Mouse (Mus musculus) ES-Bruce4 (cell line): ENCODE data around the gene Slc35f3. TPM values are rescaled to one million over a fixed set of nuclear protein-coding genes. Genes with fewer than 3 reads are reported as not detected.

Experiments
- H3K27ac ChIP-seq: 2 replicates; pipeline ENCODE4 v1.5.1; 2012; ENCODE audit warnings: low read length, inconsistent platforms; ENCODE audit not compliant: insufficient read depth
- H3K27me3 ChIP-seq: 2 replicates; pipeline ENCODE4 v1.6.1; 2012; ENCODE audit warnings: mild to moderate bottlenecking, low read length, inconsistent platforms; ENCODE audit not compliant: control insufficient read depth, poor library complexity, insufficient read depth, severe bottlenecking
- H3K36me3 ChIP-seq: 2 replicates; pipeline ENCODE4 v1.6.1; 2012; ENCODE audit warnings: inconsistent platforms, mild to moderate bottlenecking, low read length, moderate library complexity; ENCODE audit not compliant: control insufficient read depth, poor library complexity, insufficient read depth, severe bottlenecking
- H3K4me1 ChIP-seq: one replicate; pipeline ENCODE4 v1.8.1; 2011; ENCODE audit warnings: low read length; ENCODE audit not compliant: control insufficient read depth, insufficient read depth
- H3K4me3 ChIP-seq: 2 replicates; pipeline ENCODE4 v1.5.1; 2011; ENCODE audit warnings: low read depth, mild to moderate bottlenecking, low read length
- H3K9ac ChIP-seq: 2 replicates; pipeline ENCODE4 v1.6.1; 2012; ENCODE audit warnings: low read depth, mild to moderate bottlenecking, inconsistent platforms; ENCODE audit not compliant: poor library complexity, severe bottlenecking
- H3K9me3 ChIP-seq: replicated peaks from 2 replicates; pipeline ENCODE4 v1.6.1; 2012; ENCODE audit warnings: mild to moderate bottlenecking, low read length, inconsistent platforms; ENCODE audit not compliant: control insufficient read depth, poor library complexity, insufficient read depth, severe bottlenecking
- CTCF ChIP-seq: IDR thresholded peaks from one replicate; pipeline ENCODE4 v1.8.1; 2011; ENCODE audit warnings: low read depth, low read length
- EP300 ChIP-seq: IDR thresholded peaks from 2 replicates; pipeline ENCODE4 v1.6.1; 2011; ENCODE audit warnings: low read depth, low read length; ENCODE audit not compliant: insufficient read depth
- POLR2A ChIP-seq: IDR thresholded peaks from one replicate; pipeline ENCODE4 v1.8.1; 2011; ENCODE audit warnings: low read length; ENCODE audit not compliant: insufficient read depth
- polyA plus RNA-seq: library from polyadenylated mRNA; stranded (reverse); fragments of >200 nt; gene quantifications from 2 replicates; pipeline ENCODE4 v1.2.4, GENCODE M21; 2011; ENCODE audit warnings: low read depth; ENCODE audit not compliant: missing spikeins, insufficient read depth, insufficient read length

The Slc35f3 gene
- 0.29 TPM in 1 of 2 replicates, not detected in the other for polyA plus RNA-seq

DNA sequence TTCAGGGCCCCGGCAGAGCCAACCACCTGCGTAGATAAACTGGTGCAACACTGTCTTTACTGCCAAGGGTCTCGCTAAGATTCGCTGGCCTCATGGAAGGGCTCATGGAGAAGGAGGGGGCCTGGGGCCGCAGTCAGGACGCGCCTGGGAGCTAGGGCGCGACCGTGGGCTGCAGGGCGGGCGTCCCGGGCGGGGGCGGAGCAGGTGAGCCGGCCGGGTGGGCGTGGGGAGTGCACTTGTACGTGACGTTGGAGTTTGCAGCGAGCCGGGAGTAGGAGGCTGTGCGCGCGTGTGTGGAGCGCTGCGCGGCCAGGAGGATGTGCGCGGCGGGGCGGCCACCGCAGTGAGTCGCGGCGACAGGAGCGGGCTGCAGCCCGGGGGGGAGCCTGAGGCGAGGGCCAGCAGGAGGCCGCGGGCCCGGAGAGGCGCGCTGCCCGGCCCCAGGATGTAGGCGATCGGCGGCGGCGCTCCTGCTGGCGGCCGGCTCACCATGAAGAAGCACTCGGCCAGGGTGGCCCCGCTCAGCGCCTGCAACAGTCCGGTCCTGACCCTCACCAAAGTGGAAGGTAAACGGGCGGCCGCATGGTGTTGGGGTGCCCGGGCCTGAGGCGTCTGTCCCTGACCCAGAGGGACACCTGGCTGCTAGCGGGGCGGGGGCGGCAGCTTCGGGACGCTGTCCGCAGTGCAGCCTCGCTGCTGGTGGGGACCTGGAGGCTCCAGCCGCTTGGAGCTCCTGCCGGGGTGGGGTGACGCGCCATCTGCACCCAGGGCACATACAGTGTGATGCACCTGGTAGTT, at the start of gene Slc35f3:
Gene Slc35f3 (plus strand): TSS at position 263 of the 798 bp plus-strand sequence.
- H3K4me3 ChIP-seq = peak within 1 kb of the TSS; percentile 65
- peak within 1 kb of the TSS; percentile 69 for H3K9ac ChIP-seq
- peaks cover 2% of the 10 kb centered on the region; the same call in 1 of the 2 replicates for H3K27me3 ChIP-seq
- no peak within 1 kb of the TSS for H3K27ac ChIP-seq
- TF ChIP-seq POLR2A (no peak), CTCF (no peak), EP300 (no peak)
- no peaks in the 10 kb centered on the region for H3K9me3 ChIP-seq
- H3K36me3 ChIP-seq = no peaks in the 10 kb centered on the region
- no peaks in the 10 kb centered on the region for H3K4me1 ChIP-seq

GRCm38 (mm10) chr8:126250486-126250885, 47.9 kb upstream of the Slc35f3 start:
- Histone ChIP-seq H3K9ac (no peak overlapping the region), H3K36me3 (no peaks in the 10 kb centered on the region), H3K4me3 (no peak overlapping the region), H3K9me3 (no peaks in the 10 kb centered on the region), H3K27me3 (no peaks in the 10 kb centered on the region), H3K27ac (no peak overlapping the region), H3K4me1 (no peaks in the 10 kb centered on the region)
- TF ChIP-seq CTCF (no peak), EP300 (no peak), POLR2A (no peak)

DNA sequence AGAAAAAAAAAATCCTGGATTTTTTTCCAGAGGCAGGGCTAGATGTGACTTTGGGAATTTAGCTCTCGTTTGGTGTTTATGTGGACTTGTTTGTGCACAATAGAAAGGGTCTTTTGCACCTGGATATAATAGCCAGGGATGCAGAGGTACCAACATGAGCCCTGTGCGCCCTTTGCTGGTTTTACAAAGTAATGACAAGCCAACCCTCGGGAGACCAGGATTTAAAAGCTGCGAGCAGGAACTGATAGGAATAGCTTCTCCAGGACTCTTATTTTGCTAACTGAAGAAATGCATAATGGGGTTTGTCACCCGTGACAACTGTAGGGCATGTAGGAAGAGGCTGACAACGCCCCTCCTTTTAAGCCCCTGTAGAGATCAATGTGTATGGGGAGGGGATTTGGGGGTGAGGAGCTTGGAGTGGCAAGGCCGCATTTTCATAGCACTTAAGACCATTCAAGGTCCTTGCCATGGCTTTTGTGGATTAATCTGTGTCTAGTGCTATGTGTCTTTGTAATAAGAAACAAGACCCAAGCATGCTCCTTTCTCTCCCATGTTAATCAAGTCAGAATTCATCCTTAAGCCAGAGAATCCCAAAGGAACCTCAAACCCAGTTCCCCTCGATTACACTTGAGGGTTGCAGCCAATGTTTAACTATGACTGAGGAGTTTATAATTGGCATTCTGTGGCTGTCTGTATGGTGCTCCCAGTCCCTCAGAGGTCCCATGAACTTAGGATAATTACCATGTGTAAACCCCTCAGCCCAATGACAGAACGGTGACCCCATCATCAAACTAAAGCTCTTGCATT, 41.6 kb upstream of the Slc35f3 start:
- no peak for TF ChIP-seq EP300
- no peak for TF ChIP-seq CTCF
- TF ChIP-seq POLR2A = no peak
- Histone ChIP-seq H3K9ac (no peak overlapping the region), H3K27ac (no peak overlapping the region), H3K4me3 (no peak overlapping the region), H3K9me3 (no peaks in the 10 kb centered on the region), H3K27me3 (no peaks in the 10 kb centered on the region), H3K4me1 (no peaks in the 10 kb centered on the region), H3K36me3 (no peaks in the 10 kb centered on the region)

DNA sequence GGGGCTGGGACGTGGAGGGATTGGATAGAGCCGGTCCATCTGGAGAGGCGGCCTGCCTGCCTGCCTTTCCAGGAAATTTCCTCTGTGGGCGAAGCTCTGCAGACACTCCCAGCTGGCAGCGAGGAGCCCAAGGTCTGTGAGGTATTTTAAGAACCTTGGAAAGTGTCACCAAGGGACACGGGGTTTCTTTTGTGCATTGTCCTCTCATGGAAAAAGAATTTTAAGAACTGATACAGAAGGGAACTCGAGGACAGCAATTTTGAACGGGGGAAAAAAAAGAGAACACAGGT, 41.0 kb upstream of the Slc35f3 start:
- Histone ChIP-seq H3K9me3 (no peaks in the 10 kb centered on the region), H3K9ac (no peak overlapping the region), H3K4me1 (no peaks in the 10 kb centered on the region), H3K4me3 (no peak overlapping the region), H3K36me3 (no peaks in the 10 kb centered on the region), H3K27me3 (no peaks in the 10 kb centered on the region), H3K27ac (no peak overlapping the region)
- no peak for TF ChIP-seq POLR2A
- no peak for TF ChIP-seq CTCF
- TF ChIP-seq EP300 = no peak

DNA sequence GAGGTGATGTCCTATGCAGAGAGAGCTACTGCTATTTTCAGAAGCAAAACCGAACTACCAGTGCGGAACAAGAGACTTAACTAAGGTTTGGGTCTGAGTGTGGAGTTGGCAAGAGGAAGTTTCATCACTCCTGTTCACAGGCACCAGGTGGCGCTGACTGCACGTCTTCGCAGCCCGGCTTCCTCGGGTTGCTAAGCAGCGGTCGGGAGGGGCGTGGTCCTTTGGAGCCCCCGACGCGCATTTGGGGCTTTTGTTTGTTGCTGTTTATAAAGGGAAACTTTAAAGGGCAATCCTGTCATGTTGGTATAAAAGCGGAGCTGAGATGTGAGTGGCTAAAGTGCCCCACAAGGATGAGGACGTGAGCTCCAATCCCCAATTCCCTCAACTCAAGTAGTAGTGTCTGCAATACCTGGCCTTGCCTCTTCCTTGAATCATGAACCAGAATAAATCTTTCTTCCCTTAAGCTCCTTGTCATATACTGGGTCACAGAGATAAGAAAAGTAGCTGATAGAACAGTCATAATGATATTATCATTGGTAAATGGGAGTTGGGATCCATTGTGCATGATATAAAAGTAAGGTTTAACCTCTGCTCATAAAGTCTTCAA, 40.1 kb upstream of the Slc35f3 start:
- no peaks in the 10 kb centered on the region for H3K27me3 ChIP-seq
- no peaks in the 10 kb centered on the region for H3K36me3 ChIP-seq
- no peak overlapping the region for H3K4me3 ChIP-seq
- no peaks in the 10 kb centered on the region for H3K9me3 ChIP-seq
- no peaks in the 10 kb centered on the region for H3K4me1 ChIP-seq
- H3K9ac ChIP-seq = no peak overlapping the region
- H3K27ac ChIP-seq = no peak overlapping the region
- TF ChIP-seq CTCF = peak; percentile 89
- no peak for TF ChIP-seq EP300

DNA sequence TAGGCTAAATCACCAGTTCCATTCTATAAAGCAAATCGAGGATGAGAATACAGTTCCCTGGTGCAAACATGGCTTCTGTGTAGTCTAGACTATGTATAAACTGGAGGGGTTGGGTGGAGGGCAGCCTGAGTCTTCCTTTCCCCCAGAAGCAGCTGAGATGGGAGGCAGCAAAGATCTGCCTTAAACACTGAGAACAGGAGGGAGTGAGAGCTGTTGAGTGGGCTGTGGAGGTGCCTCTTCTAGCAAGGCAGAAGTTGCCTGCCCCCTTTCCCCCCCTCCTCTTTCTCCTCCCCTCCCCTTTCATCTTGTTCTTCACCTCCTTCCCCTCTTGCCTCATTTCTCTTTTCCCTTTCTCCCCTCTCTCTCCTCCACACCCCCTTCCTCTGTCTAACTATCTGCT, 33.2 kb upstream of the Slc35f3 start:
- TF ChIP-seq CTCF = no peak
- TF ChIP-seq POLR2A = no peak
- no peak for TF ChIP-seq EP300
- H3K9me3 ChIP-seq = no peaks in the 10 kb centered on the region
- H3K27me3 ChIP-seq = no peaks in the 10 kb centered on the region

More for the DNA sequence above, 33.2 kb upstream of the Slc35f3 start:
- H3K4me1 ChIP-seq = no peaks in the 10 kb centered on the region
- H3K36me3 ChIP-seq = no peaks in the 10 kb centered on the region
- H3K4me3 ChIP-seq = no peak overlapping the region
- H3K27ac ChIP-seq = no peak overlapping the region
- no peak overlapping the region for H3K9ac ChIP-seq
